Mouse (Mus musculus) kidney, postnatal 10 days (tissue): ENCODE data around the gene Efemp1.

Experiments
- DNase-seq: peaks from one replicate; pipeline ENCODE4 v3.0.0; 2021; ENCODE audit warnings: mixed read lengths

Gene Efemp1

GRCm38 (mm10) chr11:28853102-28853800 lies at the start of gene Efemp1:
Efemp1 (plus strand) TSS chr11:28853204.
- peak; percentile 67 for DNase-seq

- DNase-seq = peak; percentile 66
These were observed 44.3 kb upstream of the Efemp1 start for GRCm38 (mm10) chr11:28808685-28809084.

DNA sequence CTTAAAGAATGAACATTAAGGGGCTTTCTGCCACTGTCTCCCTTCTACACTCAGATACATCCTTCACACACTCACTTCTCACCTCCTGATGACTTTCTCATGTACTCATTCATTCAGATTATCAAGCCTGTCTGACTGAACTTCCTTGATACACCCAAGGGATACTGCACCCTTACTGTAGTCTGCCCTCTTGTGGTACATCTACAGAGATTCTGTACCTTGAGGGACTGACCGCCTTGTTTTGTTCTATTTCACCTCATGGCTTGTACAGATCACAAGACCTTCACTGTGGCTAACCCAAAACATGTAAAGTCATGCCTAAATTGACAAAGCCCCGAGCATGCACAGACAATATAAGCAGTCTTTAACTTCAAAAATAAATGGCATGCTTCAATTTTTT lies 41.1 kb upstream of the Efemp1 start:
- no peak for DNase-seq

DNA sequence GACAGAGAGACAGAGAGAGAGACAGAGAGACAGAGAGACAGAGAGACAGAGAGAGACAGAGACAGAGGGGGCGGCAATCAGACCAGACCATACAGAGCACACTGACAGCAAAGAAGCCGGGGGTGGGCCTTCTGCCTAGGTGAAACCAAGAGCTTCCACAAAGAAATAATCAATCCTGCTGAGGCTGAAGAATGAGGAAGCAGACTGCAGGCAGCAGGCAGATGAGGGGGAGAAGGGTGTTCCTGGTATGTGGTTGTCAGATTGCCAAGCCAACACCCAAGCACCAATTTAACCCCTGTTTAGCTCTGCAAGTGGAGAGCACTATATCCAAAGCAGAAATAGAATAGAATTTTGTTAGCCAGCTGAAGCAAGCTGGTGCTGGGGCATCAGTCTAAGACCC lies 40.4 kb upstream of the Efemp1 start:
- DNase-seq = peak; percentile 29

- no peak for DNase-seq
These were observed 35.6 kb upstream of the Efemp1 start for GRCm38 (mm10) chr11:28817405-28817804.

GRCm38 (mm10) chr11:28826950-28827349 lies 26.1 kb upstream of the Efemp1 start:
- no peak for DNase-seq

DNA sequence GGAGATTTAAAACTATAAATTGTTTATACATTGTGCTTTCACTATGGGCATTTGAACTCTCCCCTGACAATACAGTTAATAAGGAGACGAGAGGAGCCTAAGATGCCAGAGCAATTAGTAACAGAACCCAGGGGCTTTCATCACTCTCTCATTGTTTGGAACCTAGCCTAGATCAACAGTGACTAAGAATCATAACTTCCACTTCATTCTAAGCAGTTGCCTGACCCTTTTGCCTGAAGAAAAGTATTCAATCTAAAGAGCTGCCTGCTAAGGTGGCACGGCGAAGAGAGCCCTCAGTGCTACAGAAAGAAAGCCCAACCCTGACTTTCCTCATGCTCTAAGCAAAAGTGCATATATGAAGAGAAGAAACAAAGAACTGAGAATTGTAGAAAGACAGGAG lies 19.2 kb upstream of the Efemp1 start:
- DNase-seq = no peak

- DNase-seq = no peak
These were observed 17.9 kb upstream of the Efemp1 start for GRCm38 (mm10) chr11:28835141-28835540.

GRCm38 (mm10) chr11:28849841-28850240 lies 3.2 kb upstream of the Efemp1 start:
- DNase-seq = no peak

- no peak for DNase-seq
These were observed 1.4 kb upstream of the Efemp1 start for GRCm38 (mm10) chr11:28851645-28852044.

GRCm38 (mm10) chr11:28852361-28852919 lies 564 bp upstream of the Efemp1 start:
- DNase-seq = no peak

GRCm38 (mm10) chr11:28859125-28859524 lies 6.1 kb downstream of the Efemp1 start:
- no peak for DNase-seq

- no peak for DNase-seq
These were observed 16.1 kb downstream of the Efemp1 start for GRCm38 (mm10) chr11:28869129-28869528.

- no peak for DNase-seq
These were observed 28.5 kb downstream of the Efemp1 start for GRCm38 (mm10) chr11:28881381-28881976.

DNA sequence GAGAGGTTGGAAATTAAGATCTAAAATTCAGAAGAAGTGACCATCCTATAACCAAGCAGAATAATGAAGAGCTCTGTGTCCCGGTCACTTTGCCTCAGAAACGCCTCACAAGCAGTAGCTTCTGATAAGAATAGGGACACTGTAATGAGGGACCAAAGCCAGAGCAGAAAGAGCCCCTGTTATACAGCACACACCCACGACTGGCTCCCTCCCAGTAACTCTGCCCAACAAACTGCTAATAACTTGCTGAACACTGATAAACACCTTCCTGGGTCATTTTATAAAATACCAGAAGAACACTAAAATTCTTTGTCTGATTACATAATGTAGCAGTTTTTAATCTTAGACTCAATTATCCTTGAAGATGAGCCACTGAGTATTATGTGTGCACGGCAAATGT lies 30.1 kb downstream of the Efemp1 start:
- no peak for DNase-seq

DNA sequence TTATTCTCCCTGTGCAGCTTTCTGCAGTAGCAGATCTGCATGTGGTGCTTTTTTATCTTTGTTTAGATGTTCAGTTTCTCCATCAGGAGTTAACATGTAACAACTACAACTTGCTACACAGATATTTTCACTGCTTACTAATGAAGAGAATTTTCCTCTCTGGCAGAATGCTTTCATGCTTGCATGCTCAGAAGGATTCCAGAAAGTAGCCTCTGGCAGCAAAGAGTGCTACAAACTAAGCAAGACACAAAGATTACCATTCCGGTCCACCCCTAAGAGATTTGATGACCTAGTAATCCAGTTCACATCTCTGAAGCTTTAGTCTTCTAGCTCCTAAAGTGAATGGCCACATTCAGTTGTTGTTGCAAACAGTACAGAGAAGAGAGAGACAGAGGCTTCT lies 36.5 kb downstream of the Efemp1 start:
- no peak for DNase-seq

DNA sequence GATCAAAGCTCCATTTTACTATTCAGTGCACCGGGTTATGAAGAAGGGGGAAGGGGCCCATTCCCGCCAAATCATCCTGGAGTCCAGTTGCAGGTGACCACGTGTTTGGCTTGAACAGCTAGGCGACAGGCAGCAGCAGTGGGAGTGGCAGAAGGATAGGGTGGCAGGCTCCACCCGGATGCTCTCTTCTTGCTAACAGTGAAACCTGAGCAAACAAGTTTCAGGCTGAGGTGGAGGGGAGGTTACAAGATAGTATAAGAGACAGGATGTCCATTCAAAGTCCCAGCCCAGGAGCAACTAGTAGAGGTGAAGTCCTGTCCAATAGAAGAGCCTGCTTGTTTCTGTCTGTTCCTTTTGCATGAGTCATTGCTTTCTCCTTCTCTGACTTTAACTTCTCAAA lies 38.5 kb downstream of the Efemp1 start:
- DNase-seq = no peak

DNA sequence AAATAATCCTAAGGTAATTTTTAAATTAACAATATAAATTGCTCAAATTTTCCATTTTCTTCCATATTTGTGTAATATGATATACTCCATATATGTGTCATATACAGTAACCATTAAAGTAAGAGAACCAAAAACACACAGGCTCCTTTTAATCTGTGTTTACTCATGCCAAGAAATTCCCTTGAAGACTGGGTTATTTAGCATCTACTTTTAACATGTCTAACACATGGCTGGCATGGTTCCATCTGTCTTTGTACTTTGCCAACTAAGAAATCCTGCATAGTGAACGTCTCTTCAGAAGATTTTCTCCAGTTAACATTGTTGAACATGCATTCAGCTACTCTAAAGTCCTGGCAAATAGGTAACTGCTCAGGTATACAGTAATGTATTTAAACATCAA lies 46.4 kb downstream of the Efemp1 start:
- peak; percentile 23 for DNase-seq

GRCm38 (mm10) chr11:28904596-28904995 lies 51.6 kb downstream of the Efemp1 start:
- DNase-seq = no peak

DNA sequence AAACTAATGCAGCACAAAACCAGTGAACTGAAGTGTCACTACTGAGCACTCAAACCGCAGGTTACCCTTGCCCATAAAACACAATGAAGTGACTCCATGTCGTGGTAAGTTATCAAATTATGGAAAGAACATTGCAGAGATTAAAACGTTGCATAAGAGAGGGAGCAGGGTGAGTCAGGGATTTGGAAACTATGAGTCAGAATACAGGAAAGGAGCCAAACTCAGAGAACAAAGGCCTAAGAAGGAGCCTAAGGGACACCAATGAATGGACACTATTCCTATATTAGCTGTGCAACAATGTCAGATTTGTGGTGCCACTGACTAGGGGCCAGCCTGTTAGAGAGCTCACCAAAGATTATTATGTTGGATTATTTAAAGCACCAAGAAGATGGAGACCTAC lies 53.3 kb downstream of the Efemp1 start:
- DNase-seq = no peak

- DNase-seq = peak; percentile 10
These were observed 56.0 kb downstream of the Efemp1 start for GRCm38 (mm10) chr11:28908908-28909545.

DNA sequence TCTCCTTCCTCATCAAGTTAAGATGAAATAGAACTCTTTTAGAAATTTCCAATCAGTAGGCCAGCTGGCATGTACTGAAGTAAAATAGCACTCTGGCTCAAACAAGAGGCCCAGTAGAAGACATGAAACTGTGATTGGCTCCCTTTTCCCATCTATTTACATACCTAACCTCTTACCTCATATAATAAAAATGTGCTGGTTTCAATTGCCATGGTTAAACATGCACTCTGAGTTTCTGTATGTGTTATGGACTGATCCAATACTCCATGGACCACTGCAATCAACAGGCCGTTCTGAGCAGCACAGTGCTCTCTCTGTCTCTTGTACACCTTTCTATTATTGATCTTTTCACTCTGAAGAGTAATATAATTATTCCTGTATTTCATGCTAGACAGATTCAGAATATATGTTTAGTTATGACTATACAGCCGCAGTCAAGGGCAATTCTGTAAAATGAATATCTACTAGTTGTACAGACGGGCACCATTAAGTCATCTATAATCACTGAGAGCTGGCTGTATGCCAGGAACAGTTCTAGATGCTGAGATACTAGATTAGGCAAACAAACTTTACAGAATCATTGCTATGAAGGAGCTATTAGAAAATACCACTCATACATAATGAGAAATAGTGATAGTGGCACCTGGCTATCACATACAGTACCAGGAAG lies 59.6 kb downstream of the Efemp1 start:
- DNase-seq = no peak

DNA sequence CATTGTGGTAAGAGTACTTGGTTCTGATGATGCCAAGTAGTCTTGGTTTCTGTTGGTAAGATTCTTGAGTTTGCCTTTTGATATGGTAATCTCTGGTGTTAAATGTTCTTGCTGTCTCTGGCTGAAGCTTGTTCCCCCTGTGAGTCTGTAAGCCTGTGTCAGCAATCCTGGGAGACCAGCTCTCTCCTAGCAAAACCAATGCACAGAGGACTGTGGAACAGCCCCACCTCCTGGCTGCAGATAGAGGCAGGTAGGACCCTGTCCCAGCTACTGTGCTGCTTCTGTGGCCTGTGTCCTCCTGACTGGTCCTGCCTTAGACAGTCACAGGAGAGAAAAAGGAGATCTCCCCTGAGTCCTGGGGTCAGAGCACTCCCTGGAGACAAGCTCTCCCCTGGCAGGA lies 81.4 kb downstream of the Efemp1 start:
- peak; percentile 28 for DNase-seq
